In genomic region chr13:100669291-100670022, GRCm38 (mm10) we compare ENCODE assay signal across 8 mouse cellular contexts. TPM values are rescaled to one million over a fixed set of nuclear protein-coding genes. Genes with fewer than 3 reads are reported as not detected.
A peak's percentile ranks its signal among the peaks of the same experiment; 100 is the strongest.
DNase-seq lines count a peak whose midpoint lies in the region; ATAC-seq and TF ChIP-seq lines count a peak whose summit lies in the region.

TSS of gene Ccdc125 (plus strand) at chr13:100669717.

- 1% methylated on average over 44 of the region's 44 CpGs for whole genome bisulfite sequencing in bone marrow, adult 2 months
- WGBS in heart, embryonic 10.5 days: under 1% methylated on average over 44 of the region's 44 CpGs
- WGBS in lung, postnatal 0 days: under 1% methylated on average over 44 of the region's 44 CpGs

- TF ChIP-seq EP300 in lung, postnatal 0 days (IDR thresholded peaks at IDR 0.05): no peak

- peak within 1 kb of the TSS; percentile 80 for H3K4me3 ChIP-seq in bone marrow, adult 2 months (replicated peaks; ENCODE audit: control insufficient read depth, low read depth, low read length)
- H3K4me3 ChIP-seq in heart, embryonic 10.5 days: peak within 1 kb of the TSS; percentile 67
- peak within 1 kb of the TSS; percentile 69 for H3K4me3 ChIP-seq in lung, postnatal 0 days (ENCODE audit: low read depth, low read length)

- peak within 1 kb of the TSS; percentile 71 for H3K4me2 ChIP-seq in lung, postnatal 0 days (replicated peaks; ENCODE audit: low read depth, low read length)

- DNase-seq in ES-CJ7 (ENCODE audit: low read depth, low spot score): peak; percentile 59
- peak; percentile 85 for DNase-seq in heart, embryonic 10.5 days (ENCODE audit: low spot score)
- peak; percentile 35 for DNase-seq in kidney, adult 9 months
- DNase-seq in lung, postnatal 0 days (ENCODE audit: low spot score): peak; percentile 50
- DNase-seq in ovary, postnatal 36 days (ENCODE audit: low spot score): peak; percentile 39
- peak; percentile 26 to 63 for DNase-seq in urinary bladder, postnatal 4 days (ENCODE audit: low spot score in 2 of 2)
- no peak for DNase-seq in cerebellum, adult 9-11 months

- H3K36me3 ChIP-seq in heart, embryonic 10.5 days: peaks cover 15% of the 10 kb centered on the region
- no peaks in the 10 kb centered on the region for H3K36me3 ChIP-seq in lung, postnatal 0 days (ENCODE audit: insufficient read depth, low read length)

- no peaks in the 10 kb centered on the region; the same call in 1 of the 2 replicates for H3K4me1 ChIP-seq in bone marrow, adult 2 months (ENCODE audit: control insufficient read depth, insufficient read depth, low read length)
- no peaks in the 10 kb centered on the region for H3K4me1 ChIP-seq in heart, embryonic 10.5 days
- H3K4me1 ChIP-seq in lung, postnatal 0 days (ENCODE audit: insufficient read depth, low read depth, low read length): peaks cover 5% of the 10 kb centered on the region; the same call in 1 of the 2 replicates

- TF ChIP-seq POLR2A in bone marrow, adult 2 months (IDR thresholded peaks at IDR 0.05; ENCODE audit: borderline replicate concordance, control insufficient read depth, low read depth, low read length): no peak

- ATAC-seq in lung, postnatal 0 days: peak; percentile 71

- TF ChIP-seq CTCF in bone marrow, adult 2 months (IDR thresholded peaks at IDR 0.05; ENCODE audit: control insufficient read depth, insufficient read depth, low read length): no peak
- TF ChIP-seq CTCF in lung, postnatal 0 days (IDR thresholded peaks at IDR 0.05): 0 out of 2 replicates have a peak, but pooled peaks have one; percentile 10

- H3K27me3 ChIP-seq in heart, embryonic 10.5 days (ENCODE audit: insufficient read depth, poor library complexity, severe bottlenecking): no peaks in the 10 kb centered on the region
- no peaks in the 10 kb centered on the region for H3K27me3 ChIP-seq in lung, postnatal 0 days (replicated peaks; ENCODE audit: insufficient read depth, low read length)

- H3K9me3 ChIP-seq in heart, embryonic 10.5 days: no peaks in the 10 kb centered on the region
- no peaks in the 10 kb centered on the region for H3K9me3 ChIP-seq in lung, postnatal 0 days (ENCODE audit: low read length)

- H3K9ac ChIP-seq in lung, postnatal 0 days (replicated peaks; ENCODE audit: low read depth): peak within 1 kb of the TSS; percentile 54

- H3K27ac ChIP-seq in bone marrow, adult 2 months (ENCODE audit: control insufficient read depth, insufficient read depth, low read depth, low read length, poor library complexity): peak within 1 kb of the TSS; percentile 94
- peak within 1 kb of the TSS; percentile 91 for H3K27ac ChIP-seq in heart, embryonic 10.5 days
- peak within 1 kb of the TSS; percentile 81 for H3K27ac ChIP-seq in lung, postnatal 0 days (ENCODE audit: low read length)

RNA-seq across cellular contexts. Expression of gene Ccdc125, which starts in this region (rescaled TPM):
- 11.6 and 18.3 TPM in 2 replicates for polyA plus RNA-seq in bone marrow, adult 2 months (2011; ENCODE audit: insufficient read depth, insufficient read length, low replicate concordance, missing spikeins)
- 4.2 and 5.8 TPM in 2 replicates for polyA plus RNA-seq in heart, embryonic 10.5 days (2016; fragmentation: Nextera tagmentation; extraction: Ambion mirVana)
- polyA plus RNA-seq in lung, postnatal 0 days (2015; fragmentation: Nextera tagmentation; extraction: Ambion mirVana): 7.1 and 7.9 TPM in 2 replicates
